Mouse (Mus musculus): ENCODE results near the gene Golph3l. TPM values are rescaled to one million over a fixed set of nuclear protein-coding genes. Genes with fewer than 3 reads are reported as not detected.
"Not testable (repeated sequence)": the region's sequence is repeated elsewhere in the genome, so short reads cannot be mapped to it uniquely, and the experiment has no call there.

Gene Golph3l
- polyA plus RNA-seq, 1 experiment from 2014 or later, result 41.8 TPM

DNA sequence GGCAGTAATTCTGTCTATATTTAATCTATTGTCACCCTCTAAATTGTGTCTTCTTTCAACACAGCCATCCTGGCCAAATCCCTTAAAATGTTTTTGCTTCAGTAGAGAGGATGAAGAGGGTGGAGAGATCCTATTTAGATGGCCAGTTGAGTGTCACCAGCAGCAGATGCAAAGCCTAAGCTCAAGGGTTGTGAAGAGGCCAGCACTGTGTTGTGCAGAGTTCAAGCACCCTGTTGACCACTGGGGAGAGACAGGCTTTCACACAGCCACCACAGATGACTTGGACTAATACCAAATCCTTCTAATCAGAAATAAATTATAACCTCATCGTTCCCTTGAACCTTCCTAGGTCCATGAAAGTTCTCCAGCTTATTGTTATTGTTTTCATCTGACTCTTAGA is 29.8 kb downstream of the Golph3l start:
- DNase-seq (ENCODE audit: low spot score, missing footprints) (peak; percentile 71), ATAC-seq (ENCODE audit: low FRiP score) (no peak)
- 94% methylated on average over 1 of the region's 1 CpGs for WGBS
- Histone ChIP-seq H3K27me3 (ENCODE audit: control insufficient read depth, insufficient read depth, low read length) (no peaks in the 10 kb centered on the region), H3K4me3 (ENCODE audit: low read depth, low read length) (no peak overlapping the region), H3K4me1 (ENCODE audit: control insufficient read depth, insufficient read depth, low read length) (no peaks in the 10 kb centered on the region), H3K9me3 (ENCODE audit: control insufficient read depth, low read length) (no peaks in the 10 kb centered on the region), H3K9ac (ENCODE audit: low read length) (no peak overlapping the region), H3K4me2 (no peak overlapping the region), H3K36me3 (ENCODE audit: control insufficient read depth, insufficient read depth, low read length) (peaks cover 3% of the 10 kb centered on the region; the same call in 1 of the 2 replicates), H3K27ac (ENCODE audit: low read depth, low read length) (no peak overlapping the region)

DNA sequence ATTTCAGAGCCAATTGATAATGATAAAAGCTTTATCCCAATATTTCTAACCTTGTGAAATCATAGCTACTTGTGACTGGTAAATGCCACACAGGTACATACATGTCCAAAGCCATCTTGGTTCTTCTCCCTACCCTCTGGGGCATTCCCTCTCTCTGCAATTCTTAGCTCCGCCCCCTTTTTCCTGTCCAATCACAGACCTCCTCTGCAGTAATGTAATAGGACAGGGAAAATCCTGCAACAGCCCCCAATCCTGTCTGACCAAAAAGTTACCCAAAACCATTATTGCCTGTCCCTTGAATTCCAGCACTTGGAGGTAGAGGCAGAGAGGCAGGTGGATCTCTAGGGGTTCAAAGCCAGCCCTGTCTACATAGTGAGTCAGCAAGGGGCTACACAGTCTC is 32.5 kb downstream of the Golph3l start:
- no peaks in the 10 kb centered on the region for H3K9me3 ChIP-seq (ENCODE audit: control insufficient read depth, low read length)
- H3K36me3 ChIP-seq (ENCODE audit: control insufficient read depth, insufficient read depth, low read length), result peaks cover 3% of the 10 kb centered on the region; the same call in 1 of the 2 replicates
- no peak overlapping the region for H3K4me2 ChIP-seq
- ATAC-seq (ENCODE audit: low FRiP score) (no peak), DNase-seq (ENCODE audit: low spot score, missing footprints) (peak; percentile 64)
- no peak overlapping the region for H3K9ac ChIP-seq (ENCODE audit: low read length)
- no peak overlapping the region for H3K27ac ChIP-seq (ENCODE audit: low read depth, low read length)
- peaks cover 4% of the 10 kb centered on the region for H3K4me1 ChIP-seq (ENCODE audit: control insufficient read depth, insufficient read depth, low read length)
- H3K4me3 ChIP-seq (ENCODE audit: low read depth, low read length), result no peak overlapping the region
- 81% methylated on average over 1 of the region's 1 CpGs for WGBS
- no peaks in the 10 kb centered on the region for H3K27me3 ChIP-seq (ENCODE audit: control insufficient read depth, insufficient read depth, low read length)

DNA sequence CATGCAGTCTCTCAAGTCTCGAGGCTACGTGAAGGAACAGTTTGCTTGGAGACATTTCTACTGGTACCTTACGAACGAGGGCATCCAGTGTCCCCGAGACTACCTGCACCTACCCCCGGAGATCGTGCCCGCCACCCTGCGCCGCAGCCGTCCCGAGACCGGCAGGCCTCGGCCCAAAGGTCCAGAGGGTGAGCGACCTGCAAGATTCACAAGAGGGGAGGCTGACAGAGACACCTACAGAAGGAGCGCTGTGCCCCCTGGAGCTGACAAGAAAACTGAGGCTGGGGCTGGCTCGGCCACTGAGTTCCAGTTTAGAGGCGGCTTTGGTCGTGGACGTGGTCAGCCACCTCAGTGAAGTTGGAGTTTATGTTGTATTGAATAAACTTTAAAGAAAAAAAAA is 33.7 kb downstream of the Golph3l start:
- H3K4me1 ChIP-seq (ENCODE audit: control insufficient read depth, insufficient read depth, low read length); H3K27me3 ChIP-seq (ENCODE audit: control insufficient read depth, insufficient read depth, low read length); H3K27ac ChIP-seq (ENCODE audit: low read depth, low read length); H3K4me3 ChIP-seq (ENCODE audit: low read depth, low read length); H3K9me3 ChIP-seq (ENCODE audit: control insufficient read depth, low read length); ATAC-seq (ENCODE audit: low FRiP score); H3K9ac ChIP-seq (ENCODE audit: low read length); DNase-seq (ENCODE audit: low spot score, missing footprints); H3K4me2 ChIP-seq; H3K36me3 ChIP-seq (ENCODE audit: control insufficient read depth, insufficient read depth, low read length): not testable (repeated sequence)
- WGBS, result 92% methylated on average over 20 of the region's 20 CpGs

DNA sequence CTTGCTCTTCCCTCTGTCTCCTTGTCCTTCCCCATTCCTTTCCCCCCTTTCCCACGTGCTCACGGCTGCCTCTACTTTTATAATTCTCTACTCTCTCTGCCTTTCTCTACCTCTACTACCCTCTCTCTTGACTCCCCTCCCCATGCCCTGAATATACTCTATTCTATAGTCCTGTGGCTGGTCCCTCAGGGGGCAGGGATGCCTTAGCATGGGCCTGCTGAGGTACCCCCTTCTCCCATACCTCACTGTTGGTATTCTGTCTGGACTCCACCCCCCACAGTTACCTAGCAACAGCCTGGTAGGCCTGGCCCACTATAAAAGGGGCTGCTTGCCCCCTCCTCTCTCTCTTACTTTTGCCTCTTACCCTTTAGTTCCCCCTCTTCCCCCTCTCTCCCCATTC is 34.8 kb downstream of the Golph3l start:
- H3K4me3 ChIP-seq (ENCODE audit: low read depth, low read length), result no peak overlapping the region
- ATAC-seq (ENCODE audit: low FRiP score) (no peak), DNase-seq (ENCODE audit: low spot score, missing footprints) (peak; percentile 76)
- H3K9me3 ChIP-seq (ENCODE audit: control insufficient read depth, low read length), result no peaks in the 10 kb centered on the region
- WGBS, result 53% methylated on average over 2 of the region's 2 CpGs
- peaks cover 6% of the 10 kb centered on the region for H3K4me1 ChIP-seq (ENCODE audit: control insufficient read depth, insufficient read depth, low read length)
- H3K27me3 ChIP-seq (ENCODE audit: control insufficient read depth, insufficient read depth, low read length), result no peaks in the 10 kb centered on the region
- H3K9ac ChIP-seq (ENCODE audit: low read length), result no peak overlapping the region
- H3K27ac ChIP-seq (ENCODE audit: low read depth, low read length), result no peak overlapping the region
- peaks cover 11% of the 10 kb centered on the region; the same call in 1 of the 2 replicates for H3K36me3 ChIP-seq (ENCODE audit: control insufficient read depth, insufficient read depth, low read length)
- no peak overlapping the region for H3K4me2 ChIP-seq

DNA sequence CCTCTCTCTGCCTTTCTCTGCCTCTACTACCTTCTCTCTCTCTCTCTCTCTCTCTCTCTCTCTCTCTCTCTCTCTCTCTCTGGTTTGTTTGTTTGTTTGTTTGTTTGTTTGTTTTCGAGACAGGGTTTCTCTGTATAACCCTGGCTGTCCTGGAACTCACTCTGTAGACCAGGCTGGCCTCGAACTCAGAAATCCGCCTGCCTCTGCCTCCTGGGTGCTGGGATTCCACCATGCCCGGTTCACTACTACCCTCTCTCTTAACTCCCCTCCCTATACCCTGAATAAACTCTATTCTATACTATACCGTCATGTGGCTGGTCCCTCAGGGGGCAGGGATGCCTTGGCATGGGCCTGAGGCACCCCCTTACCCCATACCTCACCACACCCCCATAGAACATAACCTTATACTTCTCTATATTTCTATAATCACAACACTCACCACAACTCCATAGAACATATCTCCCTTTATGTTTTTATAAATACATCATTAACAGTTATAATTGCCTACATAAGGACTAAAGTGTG is 35.3 kb downstream of the Golph3l start:
- not testable (repeated sequence) for H3K4me1 ChIP-seq (ENCODE audit: control insufficient read depth, insufficient read depth, low read length); H3K27ac ChIP-seq (ENCODE audit: low read depth, low read length); H3K9me3 ChIP-seq (ENCODE audit: control insufficient read depth, low read length); H3K27me3 ChIP-seq (ENCODE audit: control insufficient read depth, insufficient read depth, low read length); ATAC-seq (ENCODE audit: low FRiP score)
- DNase-seq (ENCODE audit: low spot score, missing footprints), result peak; percentile 84
- 62% methylated on average over 5 of the region's 5 CpGs for WGBS
- Histone ChIP-seq H3K4me2 (peak overlapping the region; percentile 40), H3K9ac (ENCODE audit: low read length) (peak overlapping the region; percentile 48; the same call in 1 of the 2 replicates), H3K4me3 (ENCODE audit: low read depth, low read length) (peak overlapping the region; percentile 69; the same call in 1 of the 2 replicates), H3K36me3 (ENCODE audit: control insufficient read depth, insufficient read depth, low read length) (peaks cover 14% of the 10 kb centered on the region; the same call in 1 of the 2 replicates)

DNA sequence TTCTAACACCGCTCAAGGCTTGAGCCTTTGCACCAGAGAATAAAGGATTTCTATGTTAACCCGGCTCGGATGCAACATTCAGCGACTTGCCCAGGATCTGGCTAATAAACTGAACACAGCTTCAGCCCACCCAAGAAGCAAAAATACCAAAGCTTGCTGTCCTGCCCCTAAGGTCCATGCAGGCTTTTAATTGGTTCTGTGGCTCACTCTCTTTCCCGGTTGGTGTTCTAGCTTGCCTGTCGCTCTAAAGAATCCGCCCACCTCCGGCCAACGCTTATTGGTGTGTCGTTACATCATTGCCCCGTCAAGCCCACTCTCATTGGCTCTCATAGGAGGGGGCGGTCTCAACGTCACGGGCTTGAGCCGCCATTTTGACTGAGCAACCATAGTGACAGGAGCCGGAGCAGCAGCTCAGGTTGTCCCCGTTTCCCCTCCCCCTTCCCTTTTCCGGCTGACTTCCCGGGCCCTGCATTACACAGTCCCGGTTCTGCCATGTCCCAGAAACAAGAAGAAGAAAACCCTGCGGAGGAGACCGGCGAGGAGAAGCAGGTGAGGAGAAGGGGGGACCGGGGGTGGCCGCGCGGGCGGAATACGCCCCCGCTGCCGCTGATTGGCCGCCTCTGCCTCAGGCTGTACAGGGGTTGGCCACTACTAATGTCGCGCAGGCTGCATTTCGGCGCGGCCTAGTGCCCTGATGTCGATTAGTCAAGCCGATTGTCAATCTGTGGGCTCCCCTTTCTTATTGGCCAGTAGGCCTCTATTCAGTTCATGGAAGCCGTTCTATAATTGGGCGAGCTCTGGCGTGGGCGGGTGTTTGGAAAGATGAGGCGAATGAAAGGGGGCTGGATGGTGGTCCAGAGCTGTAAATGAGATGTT is 36.1 kb downstream of the Golph3l start, which contains the start of gene Ensa:
Ensa (plus strand) TSS at position 366 of the 876 bp plus-strand sequence.
- H3K27me3 ChIP-seq (ENCODE audit: control insufficient read depth, insufficient read depth, low read length), result no peaks in the 10 kb centered on the region
- peaks cover 6% of the 10 kb centered on the region for H3K4me1 ChIP-seq (ENCODE audit: control insufficient read depth, insufficient read depth, low read length)
- H3K27ac ChIP-seq (ENCODE audit: low read depth, low read length), result peak within 1 kb of the TSS; percentile 72
- H3K4me2 ChIP-seq, result peak within 1 kb of the TSS; percentile 54
- H3K4me3 ChIP-seq (ENCODE audit: low read depth, low read length), result peak within 1 kb of the TSS; percentile 69
- H3K36me3 ChIP-seq (ENCODE audit: control insufficient read depth, insufficient read depth, low read length), result peaks cover 14% of the 10 kb centered on the region; the same call in 1 of the 2 replicates
- DNase-seq (ENCODE audit: low spot score, missing footprints) (peak; percentile 98), ATAC-seq (ENCODE audit: low FRiP score) (peak; percentile 99)
- WGBS, result under 1% methylated on average over 44 of the region's 44 CpGs
- H3K9ac ChIP-seq (ENCODE audit: low read length), result peak within 1 kb of the TSS; percentile 77
- no peaks in the 10 kb centered on the region for H3K9me3 ChIP-seq (ENCODE audit: control insufficient read depth, low read length)

DNA sequence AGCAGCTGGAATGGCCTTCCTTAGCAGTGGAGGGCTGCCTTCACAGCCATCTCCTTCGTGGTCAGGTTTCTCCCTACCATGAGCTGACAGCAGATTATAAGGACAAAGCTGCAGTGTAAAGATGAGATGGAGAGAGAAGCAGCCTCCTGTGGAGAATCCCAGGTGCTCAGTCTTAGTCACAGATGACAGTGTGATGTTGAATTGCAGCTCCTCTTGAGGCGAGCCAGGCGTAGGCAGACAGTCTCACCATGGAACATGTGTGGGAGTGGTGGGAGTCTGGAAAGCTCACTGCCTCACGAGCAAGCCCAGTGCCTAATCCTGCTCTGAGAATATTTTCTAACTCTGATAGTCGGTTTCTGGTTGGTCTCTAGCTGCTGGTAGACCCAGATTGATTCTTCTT is 39.0 kb downstream of the Golph3l start:
- Histone ChIP-seq H3K27me3 (ENCODE audit: control insufficient read depth, insufficient read depth, low read length) (no peaks in the 10 kb centered on the region), H3K9ac (ENCODE audit: low read length) (no peak overlapping the region), H3K9me3 (ENCODE audit: control insufficient read depth, low read length) (no peaks in the 10 kb centered on the region), H3K4me3 (ENCODE audit: low read depth, low read length) (no peak overlapping the region), H3K4me1 (ENCODE audit: control insufficient read depth, insufficient read depth, low read length) (peaks cover 6% of the 10 kb centered on the region), H3K36me3 (ENCODE audit: control insufficient read depth, insufficient read depth, low read length) (peaks cover 21% of the 10 kb centered on the region; the same call in 1 of the 2 replicates), H3K27ac (ENCODE audit: low read depth, low read length) (no peak overlapping the region), H3K4me2 (no peak overlapping the region)
- WGBS, result 95% methylated on average over 5 of the region's 5 CpGs
- peak; percentile 49 for DNase-seq (ENCODE audit: low spot score, missing footprints)
- ATAC-seq (ENCODE audit: low FRiP score), result no peak

DNA sequence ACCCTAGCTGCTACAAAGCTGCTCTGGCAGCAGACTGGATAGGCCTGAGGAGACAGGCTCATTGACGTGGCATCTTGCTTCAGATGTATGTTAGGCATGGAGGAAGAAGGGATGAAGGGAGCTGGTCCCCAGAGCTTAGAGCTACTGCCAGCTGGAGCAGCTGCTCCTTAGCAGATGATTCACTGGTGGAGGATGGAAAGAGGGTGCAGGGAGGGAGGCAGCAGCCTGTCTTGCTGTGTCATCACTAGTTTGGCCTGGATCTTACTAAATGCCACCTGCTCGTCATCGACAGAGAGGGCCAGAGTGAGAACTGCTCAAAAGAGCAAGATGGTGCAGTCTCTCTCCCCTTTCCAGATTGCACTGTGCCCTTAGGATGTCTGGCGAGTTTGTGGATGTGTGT is 41.0 kb downstream of the Golph3l start:
- H3K4me3 ChIP-seq (ENCODE audit: low read depth, low read length), result no peak overlapping the region
- DNase-seq (ENCODE audit: low spot score, missing footprints) (peak; percentile 23), ATAC-seq (ENCODE audit: low FRiP score) (no peak)
- H3K36me3 ChIP-seq (ENCODE audit: control insufficient read depth, insufficient read depth, low read length), result peaks cover 24% of the 10 kb centered on the region; the same call in 1 of the 2 replicates
- no peak overlapping the region for H3K9ac ChIP-seq (ENCODE audit: low read length)
- peaks cover 6% of the 10 kb centered on the region for H3K4me1 ChIP-seq (ENCODE audit: control insufficient read depth, insufficient read depth, low read length)
- WGBS, result 89% methylated on average over 4 of the region's 4 CpGs
- no peaks in the 10 kb centered on the region for H3K9me3 ChIP-seq (ENCODE audit: control insufficient read depth, low read length)
- no peak overlapping the region for H3K27ac ChIP-seq (ENCODE audit: low read depth, low read length)
- no peaks in the 10 kb centered on the region for H3K27me3 ChIP-seq (ENCODE audit: control insufficient read depth, insufficient read depth, low read length)
- H3K4me2 ChIP-seq, result no peak overlapping the region

DNA sequence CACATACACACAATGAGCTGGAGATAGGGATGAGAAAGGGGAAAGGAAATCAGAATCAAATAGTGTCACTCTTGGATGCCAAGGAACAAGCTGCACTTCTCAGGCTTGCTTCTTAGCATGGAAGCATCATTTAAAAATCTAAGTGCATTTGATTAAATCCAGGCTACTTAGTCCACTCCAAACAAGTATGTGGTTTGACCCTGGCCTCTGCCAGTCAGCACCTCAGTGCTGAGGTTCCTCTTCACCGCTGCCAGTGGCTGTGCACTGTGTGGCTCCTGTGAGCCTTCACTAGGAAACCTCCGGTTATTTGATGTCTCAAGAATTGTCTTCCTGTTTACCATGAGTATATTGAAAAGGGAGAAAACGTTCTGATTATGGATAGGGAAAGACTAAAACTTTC is 42.1 kb downstream of the Golph3l start:
- no peak overlapping the region for H3K9ac ChIP-seq (ENCODE audit: low read length)
- no peak for ATAC-seq (ENCODE audit: low FRiP score)
- WGBS, result 81% methylated on average over 3 of the region's 3 CpGs

More for the DNA sequence above, 42.1 kb downstream of the Golph3l start:
- Histone ChIP-seq H3K27me3 (ENCODE audit: control insufficient read depth, insufficient read depth, low read length) (no peaks in the 10 kb centered on the region), H3K9me3 (ENCODE audit: control insufficient read depth, low read length) (no peaks in the 10 kb centered on the region), H3K4me2 (no peak overlapping the region), H3K27ac (ENCODE audit: low read depth, low read length) (no peak overlapping the region), H3K36me3 (ENCODE audit: control insufficient read depth, insufficient read depth, low read length) (peaks cover 27% of the 10 kb centered on the region; the same call in 1 of the 2 replicates), H3K4me3 (ENCODE audit: low read depth, low read length) (no peak overlapping the region), H3K4me1 (ENCODE audit: control insufficient read depth, insufficient read depth, low read length) (peaks cover 5% of the 10 kb centered on the region)
- DNase-seq (ENCODE audit: low spot score, missing footprints), result peak; percentile 31

All from midbrain, embryonic 11.5 days (tissue).